Mouse (Mus musculus): ENCODE results near the gene Slc22a20. TPM values are rescaled to one million over a fixed set of nuclear protein-coding genes. Genes with fewer than 3 reads are reported as not detected.
A peak's percentile ranks its signal among the peaks of the same experiment; 100 is the strongest.

Slc22a20 gene
- total RNA-seq (2022) = not detected

- DNase-seq (ENCODE audit: low spot score) = no peak
Measured at GRCm38 (mm10) chr19:5986043-5986442, at the start of gene Slc22a20. TSS of gene Slc22a20 (minus strand) at chr19:5986143.

GRCm38 (mm10) chr19:6030520-6031280 is 44.8 kb upstream of the Slc22a20 start:
- DNase-seq (ENCODE audit: low spot score) = no peak

GRCm38 (mm10) chr19:6029426-6029825 is 43.5 kb upstream of the Slc22a20 start:
- DNase-seq (ENCODE audit: low spot score) = no peak

GRCm38 (mm10) chr19:6028991-6029390 is 43.0 kb upstream of the Slc22a20 start:
- DNase-seq (ENCODE audit: low spot score) = no peak

GRCm38 (mm10) chr19:6023930-6024329 is 38.0 kb upstream of the Slc22a20 start:
- no peak for DNase-seq (ENCODE audit: low spot score)

GRCm38 (mm10) chr19:6023059-6023458 is 37.1 kb upstream of the Slc22a20 start:
- no peak for DNase-seq (ENCODE audit: low spot score)

- DNase-seq (ENCODE audit: low spot score) = no peak
Measured at GRCm38 (mm10) chr19:6020276-6020675, 34.3 kb upstream of the Slc22a20 start.

GRCm38 (mm10) chr19:6018142-6019089 is 32.5 kb upstream of the Slc22a20 start:
- peak; percentile 84 for DNase-seq (ENCODE audit: low spot score)

- DNase-seq (ENCODE audit: low spot score) = no peak
Measured at GRCm38 (mm10) chr19:6016532-6016931, 30.6 kb upstream of the Slc22a20 start.

GRCm38 (mm10) chr19:6015511-6016315 is 29.8 kb upstream of the Slc22a20 start, which contains the start of gene Capn1:
TSS of gene Capn1 (minus strand) at chr19:6015897.
- DNase-seq (ENCODE audit: low spot score) = peak; percentile 55

- DNase-seq (ENCODE audit: low spot score) = peak; percentile 16
Measured at GRCm38 (mm10) chr19:6014991-6015510, 29.1 kb upstream of the Slc22a20 start.

GRCm38 (mm10) chr19:6013691-6014090 is 27.7 kb upstream of the Slc22a20 start:
- DNase-seq (ENCODE audit: low spot score) = no peak

GRCm38 (mm10) chr19:6009137-6009536 is 23.2 kb upstream of the Slc22a20 start:
- no peak for DNase-seq (ENCODE audit: low spot score)

GRCm38 (mm10) chr19:6007013-6007412 is 21.1 kb upstream of the Slc22a20 start:
- no peak for DNase-seq (ENCODE audit: low spot score)

- DNase-seq (ENCODE audit: low spot score) = no peak
Measured at GRCm38 (mm10) chr19:6005541-6005940, 19.6 kb upstream of the Slc22a20 start.

- no peak for DNase-seq (ENCODE audit: low spot score)
Measured at GRCm38 (mm10) chr19:5999969-6000368, 14.0 kb upstream of the Slc22a20 start.

- no peak for DNase-seq (ENCODE audit: low spot score)
Measured at GRCm38 (mm10) chr19:5998180-5998579, 12.2 kb upstream of the Slc22a20 start.

GRCm38 (mm10) chr19:5994711-5995110 is 8.8 kb upstream of the Slc22a20 start:
- no peak for DNase-seq (ENCODE audit: low spot score)

- DNase-seq (ENCODE audit: low spot score) = no peak
Measured at GRCm38 (mm10) chr19:5992012-5992411, 6.1 kb upstream of the Slc22a20 start.

GRCm38 (mm10) chr19:5991467-5991866 is 5.5 kb upstream of the Slc22a20 start:
- DNase-seq (ENCODE audit: low spot score) = no peak

- DNase-seq (ENCODE audit: low spot score) = no peak
Measured at GRCm38 (mm10) chr19:5990921-5991320, 5.0 kb upstream of the Slc22a20 start.
